Mouse (Mus musculus): ENCODE measurements around the gene Slc36a4. TPM values are rescaled to one million over a fixed set of nuclear protein-coding genes. Genes with fewer than 3 reads are reported as not detected.

Slc36a4 gene
- polyA plus RNA-seq, 1 experiment = 2.6 TPM

- Histone ChIP-seq H3K36me3 (ENCODE audit: control insufficient read depth, insufficient read depth) (no peaks in the 10 kb centered on the region), H3K4me3 (no peak overlapping the region), H3K27me3 (ENCODE audit: control insufficient read depth, insufficient read depth, insufficient read length) (no peaks in the 10 kb centered on the region), H3K79me2 (ENCODE audit: control insufficient read depth, insufficient read depth) (no peaks in the 10 kb centered on the region), H3ac (ENCODE audit: control insufficient read depth, insufficient read length) (no peak overlapping the region), H3K4me2 (ENCODE audit: low read depth) (no peak overlapping the region)
- TF ChIP-seq E2F4 (IDR thresholded peaks at IDR 0.05; ENCODE audit: insufficient read depth) = no peak
- no peak for TF ChIP-seq USF1 (IDR thresholded peaks at IDR 0.05; ENCODE audit: low read depth)
- no peak for TF ChIP-seq REST (IDR thresholded peaks at IDR 0.05; ENCODE audit: insufficient read depth, insufficient read length)
- no peak for TF ChIP-seq POLR2AphosphoS2 (IDR thresholded peaks at IDR 0.05; ENCODE audit: insufficient read length, low read depth)
- no peak for TF ChIP-seq TCF3 (IDR thresholded peaks at IDR 0.05; ENCODE audit: insufficient read length, low read depth)
- no peak for TF ChIP-seq POLR2A (IDR thresholded peaks at IDR 0.05; ENCODE audit: insufficient read length, low read depth)
- TF ChIP-seq MYOD1 (IDR thresholded peaks at IDR 0.05; ENCODE audit: control insufficient read depth in 1 of 3, insufficient read length in 2 of 3, low read depth in 2 of 3) = no peak
- no peak for TF ChIP-seq SRF (IDR thresholded peaks at IDR 0.05; ENCODE audit: control insufficient read depth, insufficient read length, low read depth)
- no peak for TF ChIP-seq MAX (IDR thresholded peaks at IDR 0.05; ENCODE audit: low read depth)
- TF ChIP-seq CEBPB (IDR thresholded peaks at IDR 0.05; ENCODE audit: insufficient read depth, poor library complexity, severe bottlenecking) = no peak
- no peak for TF ChIP-seq MYOG (IDR thresholded peaks at IDR 0.05; ENCODE audit: control insufficient read depth in 1 of 3, insufficient read depth in 1 of 3, insufficient read length in 2 of 3, low read depth in 2 of 3)
- TF ChIP-seq TCF12 (IDR thresholded peaks at IDR 0.05; ENCODE audit: insufficient read depth, poor library complexity, severe bottlenecking) = no peak
These were observed 49.8 kb downstream of the Slc36a4 start for GRCm38 (mm10) chr9:15759318-15759717.

DNA sequence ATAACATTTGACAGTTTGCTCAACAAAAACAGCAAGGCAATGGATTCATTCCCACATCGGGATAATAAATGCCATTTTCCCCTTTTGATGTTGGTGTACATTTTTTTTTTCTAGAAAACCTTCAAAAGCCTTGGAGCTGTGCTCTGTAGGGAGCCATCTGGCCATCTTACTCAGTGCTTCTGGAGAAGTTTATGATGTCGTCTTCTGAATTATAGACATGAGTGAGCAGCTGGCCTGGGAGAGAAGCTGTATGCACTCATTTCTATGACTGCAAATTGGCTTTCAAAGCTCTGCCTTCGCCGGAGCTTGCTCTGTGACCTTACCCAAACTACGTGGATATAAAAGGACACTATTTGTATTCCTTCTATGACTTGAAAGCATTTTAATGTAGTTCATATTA, 56.8 kb downstream of the Slc36a4 start:
- TF ChIP-seq POLR2A (IDR thresholded peaks at IDR 0.05; ENCODE audit: insufficient read length, low read depth) (no peak), POLR2AphosphoS2 (IDR thresholded peaks at IDR 0.05; ENCODE audit: insufficient read length, low read depth) (no peak), USF1 (IDR thresholded peaks at IDR 0.05; ENCODE audit: low read depth) (no peak), SRF (IDR thresholded peaks at IDR 0.05; ENCODE audit: control insufficient read depth, insufficient read length, low read depth) (no peak), E2F4 (IDR thresholded peaks at IDR 0.05; ENCODE audit: insufficient read depth) (no peak), CEBPB (IDR thresholded peaks at IDR 0.05; ENCODE audit: insufficient read depth, poor library complexity, severe bottlenecking) (no peak), MYOD1 (IDR thresholded peaks at IDR 0.05; ENCODE audit: control insufficient read depth in 1 of 3, insufficient read length in 2 of 3, low read depth in 2 of 3) (no peak), TCF3 (IDR thresholded peaks at IDR 0.05; ENCODE audit: insufficient read length, low read depth) (no peak), MYOG (IDR thresholded peaks at IDR 0.05; ENCODE audit: control insufficient read depth in 1 of 3, insufficient read depth in 1 of 3, insufficient read length in 2 of 3, low read depth in 2 of 3) (no peak), REST (IDR thresholded peaks at IDR 0.05; ENCODE audit: insufficient read depth, insufficient read length) (no peak), TCF12 (IDR thresholded peaks at IDR 0.05; ENCODE audit: insufficient read depth, poor library complexity, severe bottlenecking) (no peak)
- Histone ChIP-seq H3K4me3 (no peak overlapping the region), H3ac (ENCODE audit: control insufficient read depth, insufficient read length) (no peak overlapping the region)

DNA sequence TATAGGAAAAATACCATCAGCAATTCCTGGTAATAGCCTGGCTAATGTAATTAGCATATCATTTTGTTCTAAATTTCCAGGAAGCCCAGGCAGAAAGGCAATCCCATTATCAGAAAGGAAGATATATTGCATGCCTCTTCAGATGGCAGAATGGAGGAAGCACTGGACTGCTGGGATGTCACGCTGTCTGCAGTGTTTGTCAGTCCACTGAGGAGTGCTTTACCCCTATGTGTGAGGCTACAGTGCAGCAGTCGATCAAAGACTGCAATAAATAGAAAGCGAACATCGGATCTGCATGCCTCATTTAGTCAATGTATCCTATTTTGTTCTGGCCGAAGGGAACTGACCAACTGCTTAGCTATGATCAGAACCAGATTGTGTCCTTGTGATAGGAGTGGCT, 57.3 kb downstream of the Slc36a4 start:
- TF ChIP-seq USF1 (IDR thresholded peaks at IDR 0.05; ENCODE audit: low read depth) = no peak
- TF ChIP-seq POLR2AphosphoS2 (IDR thresholded peaks at IDR 0.05; ENCODE audit: insufficient read length, low read depth) = no peak
- TF ChIP-seq REST (IDR thresholded peaks at IDR 0.05; ENCODE audit: insufficient read depth, insufficient read length) = no peak
- no peak for TF ChIP-seq E2F4 (IDR thresholded peaks at IDR 0.05; ENCODE audit: insufficient read depth)
- TF ChIP-seq MAX (IDR thresholded peaks at IDR 0.05; ENCODE audit: low read depth) = no peak
- TF ChIP-seq TCF3 (IDR thresholded peaks at IDR 0.05; ENCODE audit: insufficient read length, low read depth) = no peak
- TF ChIP-seq POLR2A (IDR thresholded peaks at IDR 0.05; ENCODE audit: insufficient read length, low read depth) = no peak
- TF ChIP-seq CEBPB (IDR thresholded peaks at IDR 0.05; ENCODE audit: insufficient read depth, poor library complexity, severe bottlenecking) = no peak
- no peak for TF ChIP-seq TCF12 (IDR thresholded peaks at IDR 0.05; ENCODE audit: insufficient read depth, poor library complexity, severe bottlenecking)
- no peak for TF ChIP-seq MYOG (IDR thresholded peaks at IDR 0.05; ENCODE audit: control insufficient read depth in 1 of 3, insufficient read depth in 1 of 3, insufficient read length in 2 of 3, low read depth in 2 of 3)
- no peak for TF ChIP-seq SRF (IDR thresholded peaks at IDR 0.05; ENCODE audit: control insufficient read depth, insufficient read length, low read depth)
- no peak for TF ChIP-seq MYOD1 (IDR thresholded peaks at IDR 0.05; ENCODE audit: control insufficient read depth in 1 of 3, insufficient read length in 2 of 3, low read depth in 2 of 3)
- no peaks in the 10 kb centered on the region for H3K79me2 ChIP-seq (ENCODE audit: control insufficient read depth, insufficient read depth)
- H3K4me3 ChIP-seq = no peak overlapping the region
- H3K27me3 ChIP-seq (ENCODE audit: control insufficient read depth, insufficient read depth, insufficient read length) = no peaks in the 10 kb centered on the region
- no peak overlapping the region for H3K4me2 ChIP-seq (ENCODE audit: low read depth)
- no peaks in the 10 kb centered on the region for H3K36me3 ChIP-seq (ENCODE audit: control insufficient read depth, insufficient read depth)
- no peak overlapping the region for H3ac ChIP-seq (ENCODE audit: control insufficient read depth, insufficient read length)

More for the DNA sequence above, 56.8 kb downstream of the Slc36a4 start:
- Histone ChIP-seq H3K4me2 (ENCODE audit: low read depth) (no peak overlapping the region), H3K27me3 (ENCODE audit: control insufficient read depth, insufficient read depth, insufficient read length) (no peaks in the 10 kb centered on the region), H3K36me3 (ENCODE audit: control insufficient read depth, insufficient read depth) (no peaks in the 10 kb centered on the region), H3K79me2 (ENCODE audit: control insufficient read depth, insufficient read depth) (no peaks in the 10 kb centered on the region)

DNA sequence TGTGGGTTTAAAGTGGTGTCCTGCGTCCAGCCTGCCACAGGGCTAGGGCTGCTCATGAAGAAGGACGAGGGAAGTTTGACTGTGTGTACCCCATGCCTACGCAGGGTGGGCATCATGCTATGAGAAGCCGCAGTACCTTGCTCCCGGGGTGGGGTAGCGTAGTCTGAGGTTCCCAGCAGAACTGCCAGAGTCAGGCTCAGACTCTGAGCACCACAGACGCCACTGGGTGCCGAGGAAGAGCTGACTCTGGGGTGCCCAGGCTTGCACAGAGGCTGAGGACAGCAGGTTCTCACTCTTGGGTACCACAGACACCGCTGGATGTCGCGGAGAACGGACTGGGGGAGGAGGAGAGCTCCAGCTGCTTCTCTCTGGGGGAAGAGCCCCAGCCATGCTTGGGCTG, 63.2 kb downstream of the Slc36a4 start:
- H3K79me2 ChIP-seq (ENCODE audit: control insufficient read depth, insufficient read depth) = no peaks in the 10 kb centered on the region
- H3ac ChIP-seq (ENCODE audit: control insufficient read depth, insufficient read length) = no peak overlapping the region
- no peak overlapping the region for H3K4me2 ChIP-seq (ENCODE audit: low read depth)
- no peaks in the 10 kb centered on the region for H3K36me3 ChIP-seq (ENCODE audit: control insufficient read depth, insufficient read depth)
- no peaks in the 10 kb centered on the region for H3K27me3 ChIP-seq (ENCODE audit: control insufficient read depth, insufficient read depth, insufficient read length)
- TF ChIP-seq REST (IDR thresholded peaks at IDR 0.05; ENCODE audit: insufficient read depth, insufficient read length) (no peak), POLR2A (IDR thresholded peaks at IDR 0.05; ENCODE audit: insufficient read length, low read depth) (no peak), MYOD1 (IDR thresholded peaks at IDR 0.05; ENCODE audit: control insufficient read depth in 1 of 3, insufficient read length in 2 of 3, low read depth in 2 of 3) (no peak), SRF (IDR thresholded peaks at IDR 0.05; ENCODE audit: control insufficient read depth, insufficient read length, low read depth) (no peak), E2F4 (IDR thresholded peaks at IDR 0.05; ENCODE audit: insufficient read depth) (no peak), MYOG (IDR thresholded peaks at IDR 0.05; ENCODE audit: control insufficient read depth in 1 of 3, insufficient read depth in 1 of 3, insufficient read length in 2 of 3, low read depth in 2 of 3) (no peak), POLR2AphosphoS2 (IDR thresholded peaks at IDR 0.05; ENCODE audit: insufficient read length, low read depth) (no peak), CEBPB (IDR thresholded peaks at IDR 0.05; ENCODE audit: insufficient read depth, poor library complexity, severe bottlenecking) (no peak), TCF12 (IDR thresholded peaks at IDR 0.05; ENCODE audit: insufficient read depth, poor library complexity, severe bottlenecking) (no peak), TCF3 (IDR thresholded peaks at IDR 0.05; ENCODE audit: insufficient read length, low read depth) (no peak)
- no peak overlapping the region for H3K4me3 ChIP-seq

Measured in myocyte (in vitro differentiated cells).